Mouse (Mus musculus): Measurements from ENCODE around the gene Pdgfb. TPM values are rescaled to one million over a fixed set of nuclear protein-coding genes. Genes with fewer than 3 reads are reported as not detected.

Gene Pdgfb
- polyA plus RNA-seq, 1 experiment from 2014 or later, result 3.4 TPM

- no peak overlapping the region for H3K4me2 ChIP-seq (ENCODE audit: low read depth, low read length)
- no peak for ATAC-seq (ENCODE audit: insufficient read depth, low FRiP score)
- H3K36me3 ChIP-seq (ENCODE audit: control insufficient read depth, insufficient read depth, low read length), result no peaks in the 10 kb centered on the region
- no peaks in the 10 kb centered on the region for H3K9me3 ChIP-seq (replicated peaks; ENCODE audit: control insufficient read depth, low read length)
- H3K27ac ChIP-seq (ENCODE audit: low read length), result no peak overlapping the region
- no peak overlapping the region for H3K4me3 ChIP-seq (replicated peaks; ENCODE audit: low read length)
- WGBS, result 86% methylated on average over 18 of the region's 18 CpGs
- H3K9ac ChIP-seq (ENCODE audit: low read length), result no peak overlapping the region
- H3K4me1 ChIP-seq (ENCODE audit: control insufficient read depth, insufficient read depth, low read length), result 0 out of 2 replicates have a peak, but pooled peaks cover 2% of the 10 kb centered on the region
- no peaks in the 10 kb centered on the region for H3K27me3 ChIP-seq (ENCODE audit: control insufficient read depth, insufficient read depth, low read length)
Observed at GRCm38 (mm10) chr15:79962661-79963060, 52.1 kb downstream of the Pdgfb start.

- 0 out of 2 replicates have a peak, but pooled peaks cover 2% of the 10 kb centered on the region for H3K4me1 ChIP-seq (ENCODE audit: control insufficient read depth, insufficient read depth, low read length)
- 64% methylated on average over 9 of the region's 9 CpGs for WGBS
- H3K36me3 ChIP-seq (ENCODE audit: control insufficient read depth, insufficient read depth, low read length), result no peaks in the 10 kb centered on the region
- peak; percentile 50; the same call in 1 of the 2 replicates for ATAC-seq (ENCODE audit: insufficient read depth, low FRiP score)
- H3K9me3 ChIP-seq (replicated peaks; ENCODE audit: control insufficient read depth, low read length), result no peaks in the 10 kb centered on the region
- H3K27me3 ChIP-seq (ENCODE audit: control insufficient read depth, insufficient read depth, low read length), result no peaks in the 10 kb centered on the region
- H3K9ac ChIP-seq (ENCODE audit: low read length), result no peak overlapping the region
- no peak overlapping the region for H3K4me3 ChIP-seq (replicated peaks; ENCODE audit: low read length)
- no peak overlapping the region for H3K27ac ChIP-seq (ENCODE audit: low read length)
- no peak overlapping the region for H3K4me2 ChIP-seq (ENCODE audit: low read depth, low read length)
Observed at GRCm38 (mm10) chr15:79961366-79961921, 53.3 kb downstream of the Pdgfb start.

- no peaks in the 10 kb centered on the region for H3K9me3 ChIP-seq (replicated peaks; ENCODE audit: control insufficient read depth, low read length)
- H3K36me3 ChIP-seq (ENCODE audit: control insufficient read depth, insufficient read depth, low read length), result no peaks in the 10 kb centered on the region
- no peak overlapping the region for H3K4me2 ChIP-seq (ENCODE audit: low read depth, low read length)
- H3K27me3 ChIP-seq (ENCODE audit: control insufficient read depth, insufficient read depth, low read length), result no peaks in the 10 kb centered on the region
- H3K4me3 ChIP-seq (replicated peaks; ENCODE audit: low read length), result no peak overlapping the region
- H3K9ac ChIP-seq (ENCODE audit: low read length), result no peak overlapping the region
- no peak overlapping the region for H3K27ac ChIP-seq (ENCODE audit: low read length)
- H3K4me1 ChIP-seq (ENCODE audit: control insufficient read depth, insufficient read depth, low read length), result 0 out of 2 replicates have a peak, but pooled peaks cover 2% of the 10 kb centered on the region
- ATAC-seq (ENCODE audit: insufficient read depth, low FRiP score), result no peak
- 46% methylated on average over 3 of the region's 3 CpGs for WGBS
Observed at GRCm38 (mm10) chr15:79958418-79958817, 56.4 kb downstream of the Pdgfb start.

DNA sequence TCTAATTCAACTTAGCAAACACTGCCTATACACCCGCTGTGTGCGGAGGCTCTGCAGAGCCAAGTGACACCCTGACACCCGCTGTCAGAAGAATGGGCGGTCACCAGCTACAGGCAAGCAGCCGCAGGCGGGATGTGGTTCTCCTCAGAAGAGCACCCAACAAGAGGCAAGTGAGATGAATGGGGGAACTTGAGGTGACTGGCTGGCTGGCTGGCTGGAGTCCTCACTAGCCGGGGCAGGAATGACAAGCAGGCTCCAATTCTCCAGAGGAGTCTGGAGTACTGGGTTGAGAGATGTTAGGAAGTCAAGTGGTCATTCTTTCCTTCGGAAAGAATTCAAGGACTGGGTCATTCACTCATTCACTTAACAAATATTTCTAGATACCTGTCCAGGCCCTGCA lies 58.2 kb downstream of the Pdgfb start:
- Histone ChIP-seq H3K27ac (ENCODE audit: low read length) (no peak overlapping the region), H3K36me3 (ENCODE audit: control insufficient read depth, insufficient read depth, low read length) (no peaks in the 10 kb centered on the region), H3K9ac (ENCODE audit: low read length) (no peak overlapping the region), H3K4me1 (ENCODE audit: control insufficient read depth, insufficient read depth, low read length) (peaks cover 12% of the 10 kb centered on the region; the same call in 1 of the 2 replicates), H3K4me3 (replicated peaks; ENCODE audit: low read length) (no peak overlapping the region), H3K4me2 (ENCODE audit: low read depth, low read length) (no peak overlapping the region), H3K9me3 (replicated peaks; ENCODE audit: control insufficient read depth, low read length) (no peaks in the 10 kb centered on the region), H3K27me3 (ENCODE audit: control insufficient read depth, insufficient read depth, low read length) (no peaks in the 10 kb centered on the region)
- WGBS, result 61% methylated on average over 8 of the region's 8 CpGs
- ATAC-seq (ENCODE audit: insufficient read depth, low FRiP score), result no peak

DNA sequence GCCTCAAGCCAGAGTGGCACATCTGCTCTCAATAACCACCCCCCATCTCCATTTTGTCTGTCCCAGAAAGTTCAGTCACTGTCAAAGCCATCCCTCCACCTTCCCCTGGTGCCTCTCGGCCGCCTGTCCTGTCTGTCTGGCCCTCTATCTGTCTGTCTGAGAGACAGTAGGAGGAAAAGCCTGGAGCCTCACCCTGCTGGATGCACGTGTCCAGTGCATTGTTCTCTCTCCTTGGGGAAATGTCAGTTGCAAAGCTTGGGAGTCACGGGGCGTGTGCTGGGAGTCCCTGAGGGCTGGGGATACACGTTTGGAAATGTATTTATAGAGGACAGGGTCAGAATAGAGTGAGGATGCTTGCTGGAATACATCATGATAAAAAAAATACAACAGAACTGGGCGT lies 61.3 kb downstream of the Pdgfb start:
- H3K27me3 ChIP-seq (ENCODE audit: control insufficient read depth, insufficient read depth, low read length), result no peaks in the 10 kb centered on the region
- 65% methylated on average over 7 of the region's 7 CpGs for WGBS
- no peak overlapping the region for H3K9ac ChIP-seq (ENCODE audit: low read length)
- ATAC-seq (ENCODE audit: insufficient read depth, low FRiP score), result no peak
- no peak overlapping the region for H3K4me3 ChIP-seq (replicated peaks; ENCODE audit: low read length)
- peaks cover 22% of the 10 kb centered on the region for H3K4me1 ChIP-seq (ENCODE audit: control insufficient read depth, insufficient read depth, low read length)
- H3K27ac ChIP-seq (ENCODE audit: low read length), result no peak overlapping the region
- no peak overlapping the region for H3K4me2 ChIP-seq (ENCODE audit: low read depth, low read length)
- no peaks in the 10 kb centered on the region for H3K36me3 ChIP-seq (ENCODE audit: control insufficient read depth, insufficient read depth, low read length)
- no peaks in the 10 kb centered on the region for H3K9me3 ChIP-seq (replicated peaks; ENCODE audit: control insufficient read depth, low read length)

GRCm38 (mm10) chr15:79952504-79953231 lies 62.1 kb downstream of the Pdgfb start:
- peak; percentile 19; the same call in 1 of the 2 replicates for ATAC-seq (ENCODE audit: insufficient read depth, low FRiP score)
- Histone ChIP-seq H3K4me2 (ENCODE audit: low read depth, low read length) (no peak overlapping the region), H3K4me3 (replicated peaks; ENCODE audit: low read length) (no peak overlapping the region), H3K27me3 (ENCODE audit: control insufficient read depth, insufficient read depth, low read length) (no peaks in the 10 kb centered on the region), H3K9me3 (replicated peaks; ENCODE audit: control insufficient read depth, low read length) (no peaks in the 10 kb centered on the region), H3K27ac (ENCODE audit: low read length) (peak overlapping the region; percentile 39), H3K36me3 (ENCODE audit: control insufficient read depth, insufficient read depth, low read length) (no peaks in the 10 kb centered on the region), H3K9ac (ENCODE audit: low read length) (no peak overlapping the region; the same call in 1 of the 2 replicates), H3K4me1 (ENCODE audit: control insufficient read depth, insufficient read depth, low read length) (peaks cover 22% of the 10 kb centered on the region)
- 40% methylated on average over 11 of the region's 11 CpGs for WGBS

- Histone ChIP-seq H3K9me3 (replicated peaks; ENCODE audit: control insufficient read depth, low read length) (no peaks in the 10 kb centered on the region), H3K4me1 (ENCODE audit: control insufficient read depth, insufficient read depth, low read length) (peaks cover 22% of the 10 kb centered on the region), H3K27ac (ENCODE audit: low read length) (peak overlapping the region; percentile 64; the same call in 1 of the 2 replicates), H3K36me3 (ENCODE audit: control insufficient read depth, insufficient read depth, low read length) (no peaks in the 10 kb centered on the region), H3K27me3 (ENCODE audit: control insufficient read depth, insufficient read depth, low read length) (no peaks in the 10 kb centered on the region), H3K4me2 (ENCODE audit: low read depth, low read length) (no peak overlapping the region), H3K9ac (ENCODE audit: low read length) (peak overlapping the region; percentile 32; the same call in 1 of the 2 replicates), H3K4me3 (replicated peaks; ENCODE audit: low read length) (no peak overlapping the region)
- peak; percentile 30; the same call in 1 of the 2 replicates for ATAC-seq (ENCODE audit: insufficient read depth, low FRiP score)
- 40% methylated on average over 14 of the region's 14 CpGs for whole genome bisulfite sequencing
Observed at GRCm38 (mm10) chr15:79951730-79952503, 62.9 kb downstream of the Pdgfb start.

DNA sequence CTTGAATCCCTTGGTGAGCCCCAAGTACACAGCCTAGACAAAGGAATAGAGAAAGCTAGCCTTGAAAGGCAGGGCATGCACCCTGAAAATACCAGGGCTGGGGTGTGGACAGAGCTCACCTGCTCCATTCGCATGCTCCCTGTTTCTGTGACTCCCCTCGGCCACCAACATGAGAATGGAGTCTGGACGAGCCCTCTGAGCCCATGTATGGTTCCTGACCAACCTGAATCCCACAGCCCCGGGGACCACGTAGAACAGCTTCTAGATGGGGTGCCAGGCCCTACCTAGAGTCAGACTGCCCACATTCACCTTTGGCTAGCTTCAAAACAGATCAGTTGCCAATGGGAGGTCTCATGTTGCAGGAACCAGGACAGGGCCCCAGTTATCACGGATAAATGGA lies 63.6 kb downstream of the Pdgfb start:
- Histone ChIP-seq H3K9ac (ENCODE audit: low read length) (no peak overlapping the region), H3K4me1 (ENCODE audit: control insufficient read depth, insufficient read depth, low read length) (peaks cover 22% of the 10 kb centered on the region), H3K4me2 (ENCODE audit: low read depth, low read length) (no peak overlapping the region), H3K27me3 (ENCODE audit: control insufficient read depth, insufficient read depth, low read length) (no peaks in the 10 kb centered on the region), H3K36me3 (ENCODE audit: control insufficient read depth, insufficient read depth, low read length) (no peaks in the 10 kb centered on the region), H3K9me3 (replicated peaks; ENCODE audit: control insufficient read depth, low read length) (no peaks in the 10 kb centered on the region), H3K4me3 (replicated peaks; ENCODE audit: low read length) (no peak overlapping the region), H3K27ac (ENCODE audit: low read length) (peak overlapping the region; percentile 64)
- WGBS, result 66% methylated on average over 6 of the region's 6 CpGs
- ATAC-seq (ENCODE audit: insufficient read depth, low FRiP score), result no peak
